ENCODE assay signal across 8 mouse cellular contexts in the genomic region with DNA sequence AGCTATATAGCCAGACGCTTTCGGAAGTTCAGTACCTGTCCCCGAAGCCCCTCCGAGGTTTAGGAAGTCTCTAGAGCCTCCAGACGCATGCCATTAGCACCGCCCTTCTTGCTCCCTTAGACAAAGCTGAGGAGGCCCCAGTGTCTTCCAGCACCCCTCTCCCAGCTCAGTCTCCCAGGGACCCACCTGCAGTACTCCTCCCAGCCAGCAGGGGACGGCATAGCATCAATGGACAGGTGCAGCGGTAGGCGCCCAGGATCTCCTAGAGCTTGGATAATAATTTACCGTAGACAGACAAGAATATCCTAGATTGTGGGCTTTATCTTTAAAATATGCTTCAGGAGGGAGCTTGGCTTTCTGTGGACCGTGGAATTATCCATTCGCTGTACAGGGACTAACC. TPM values are rescaled to one million over a fixed set of nuclear protein-coding genes. Genes with fewer than 3 reads are reported as not detected.
DNase-seq lines count a peak whose midpoint lies in the region; ATAC-seq and TF ChIP-seq lines count a peak whose summit lies in the region.

No protein-coding gene starts in this region.

- peak; percentile 64 for ATAC-seq in CD4-positive, CD25-positive, alpha-beta regulatory T cell, adult 4 months
- peak; percentile 59 for ATAC-seq in lung, embryonic 14.5 days (ENCODE audit: insufficient read depth)

- TF ChIP-seq CTCF in embryonic fibroblast, embryonic 13.5 days (IDR thresholded peaks at IDR 0.05; ENCODE audit: borderline replicate concordance, insufficient read depth, low read length): peak; percentile 96
- peak; percentile 100 for TF ChIP-seq CTCF in lung, embryonic 14.5 days (IDR thresholded peaks at IDR 0.05; ENCODE audit: low read depth)

- DNase-seq in adrenal gland, postnatal 36 days: peak; percentile 85 to 88
- peak; percentile 85 to 93 for DNase-seq in heart, postnatal 10 days
- DNase-seq in layer of hippocampus, adult 18-20 months (ENCODE audit: low spot score in 2 of 2): peak; percentile 50 to 71
- peak; percentile 80 for DNase-seq in lung, embryonic 14.5 days
- DNase-seq in ovary, postnatal 14 days (ENCODE audit: low spot score): peak; percentile 86
- DNase-seq in thymus, postnatal 14 days: peak; percentile 94

- peaks cover 10% of the 10 kb centered on the region for H3K4me1 ChIP-seq in embryonic fibroblast, embryonic 13.5 days (ENCODE audit: control insufficient read depth, insufficient read depth, low read length)
- H3K4me1 ChIP-seq in lung, embryonic 14.5 days (ENCODE audit: insufficient read depth): peaks cover 9% of the 10 kb centered on the region

- H3K9me3 ChIP-seq in lung, embryonic 14.5 days (ENCODE audit: low read depth, low read length): no peaks in the 10 kb centered on the region

- no peak overlapping the region for H3K4me3 ChIP-seq in embryonic fibroblast, embryonic 13.5 days (ENCODE audit: insufficient read depth, low read length)
- no peak overlapping the region for H3K4me3 ChIP-seq in lung, embryonic 14.5 days (ENCODE audit: low read depth, low read length)

- TF ChIP-seq POLR2A in embryonic fibroblast, embryonic 13.5 days (IDR thresholded peaks at IDR 0.05; ENCODE audit: low read depth, low read length): no peak

- no peaks in the 10 kb centered on the region for H3K27me3 ChIP-seq in lung, embryonic 14.5 days (ENCODE audit: insufficient read depth, low read length)

- H3K27ac ChIP-seq in embryonic fibroblast, embryonic 13.5 days (ENCODE audit: insufficient read depth, low read length): no peak overlapping the region
- no peak overlapping the region for H3K27ac ChIP-seq in lung, embryonic 14.5 days (ENCODE audit: low read depth)

- no peak overlapping the region for H3K4me2 ChIP-seq in lung, embryonic 14.5 days

- H3K9ac ChIP-seq in lung, embryonic 14.5 days: no peak overlapping the region

- 15% methylated on average over 12 of the region's 12 CpGs for WGBS in lung, embryonic 14.5 days

- intact Hi-C loops in heart, postnatal 10 days (cut with DNase I): loop anchor here (1.0 to 5.0 kb wide), 3 partner anchors 119 to 395 kb away; no protein-coding TSS in a partner anchor

- H3K36me3 ChIP-seq in lung, embryonic 14.5 days (ENCODE audit: insufficient read depth): no peaks in the 10 kb centered on the region

RNA-seq across cellular contexts. Expression of a gene that starts 7.4 kb away (rescaled TPM):
- 100 to 1,000 TPM; 272 to 283 TPM for polyA plus RNA-seq in CD4-positive, CD25-positive, alpha-beta regulatory T cell, adult 4 months (2017; shearing (Covaris generic))
- total RNA-seq in adrenal gland, postnatal 36 days (2021): 100 to 1,000 TPM; 210 to 233 TPM
- 203 and 217 TPM in 2 replicates for polyA plus RNA-seq in embryonic fibroblast, embryonic 13.5 days (2011; ENCODE audit: insufficient read length, low read depth, missing spikeins)
- 100 to 1,000 TPM; 121 to 126 TPM for total RNA-seq in heart, postnatal 10 days (2021)
- 100 to 1,000 TPM; 184 to 191 TPM for total RNA-seq in layer of hippocampus, adult 18-20 months (2021)
- polyA plus RNA-seq in lung, embryonic 14.5 days (2014; fragmentation: Nextera tagmentation; extraction: Ambion mirVana): 214 and 218 TPM in 2 replicates
